Mouse (Mus musculus) lung, embryonic 16.5 days (tissue): ENCODE data around the gene St6galnac4. TPM values are rescaled to one million over a fixed set of nuclear protein-coding genes. Genes with fewer than 3 reads are reported as not detected.
A peak's percentile ranks its signal among the peaks of the same experiment; 100 is the strongest.

Experiments used
- ATAC-seq: fragments of 200-750 bp; cut with Nextera tagmentation; 2 replicates; pipeline ENCODE4 v1.8.0; 2017; ENCODE audit warnings: low read depth, mild to moderate bottlenecking, moderate library complexity
- H3K27ac ChIP-seq: fragments of 300-500 bp; sonication (generic); 2 replicates; pipeline ENCODE4 v1.5.1; 2014; ENCODE audit warnings: mild to moderate bottlenecking, control low read depth, low read length
- H3K27me3 ChIP-seq: fragments of 300-500 bp; sonication (generic); 2 replicates; pipeline ENCODE4 v1.6.1; 2014; ENCODE audit warnings: low read depth, low read length, mixed read lengths; ENCODE audit not compliant: control insufficient read depth, insufficient read depth
- H3K36me3 ChIP-seq: fragments of 300-500 bp; sonication (generic); 2 replicates; pipeline ENCODE4 v1.6.1; 2014; ENCODE audit warnings: low read length; ENCODE audit not compliant: control insufficient read depth, insufficient read depth
- H3K4me1 ChIP-seq: fragments of 300-500 bp; sonication (generic); replicated peaks from 2 replicates; pipeline ENCODE4 v1.6.1; 2014; ENCODE audit warnings: low read length, mixed read lengths; ENCODE audit not compliant: control insufficient read depth, insufficient read depth
- H3K4me2 ChIP-seq: fragments of 300-500 bp; sonication (generic); 2 replicates; pipeline ENCODE4 v1.6.1; 2014; ENCODE audit warnings: low read depth, low read length, control low read depth
- H3K4me3 ChIP-seq: fragments of 300-500 bp; sonication (generic); 2 replicates; pipeline ENCODE4 v1.5.1; 2014; ENCODE audit warnings: mild to moderate bottlenecking, low read length, control low read depth
- H3K9ac ChIP-seq: fragments of 300-500 bp; sonication (generic); 2 replicates; pipeline ENCODE4 v1.6.1; 2014; ENCODE audit warnings: low read length, control low read depth
- H3K9me3 ChIP-seq: fragments of 300-500 bp; sonication (generic); 2 replicates; pipeline ENCODE4 v1.6.1; 2016; ENCODE audit warnings: low read length; ENCODE audit not compliant: control insufficient read depth
- whole genome bisulfite sequencing: fragments of 180-500 bp; shearing (Covaris S2); extraction: QIAGEN DNeasy Blood & Tissue Kit; methylation state at CpG from one replicate; pipeline ENCODE4 v1.1.7; 2014; 5-methylcytosine and 5-hydroxymethylcytosine counted together
- polyA plus RNA-seq: library from polyadenylated mRNA; unstranded; fragments of >200 nt; fragmentation: Nextera tagmentation; extraction: Ambion mirVana; gene quantifications from 2 replicates; pipeline ENCODE4 v1.2.1, GENCODE M21; 2015

The St6galnac4 gene
- polyA plus RNA-seq, 1 experiment from 2014 or later, result 26.0 TPM

DNA sequence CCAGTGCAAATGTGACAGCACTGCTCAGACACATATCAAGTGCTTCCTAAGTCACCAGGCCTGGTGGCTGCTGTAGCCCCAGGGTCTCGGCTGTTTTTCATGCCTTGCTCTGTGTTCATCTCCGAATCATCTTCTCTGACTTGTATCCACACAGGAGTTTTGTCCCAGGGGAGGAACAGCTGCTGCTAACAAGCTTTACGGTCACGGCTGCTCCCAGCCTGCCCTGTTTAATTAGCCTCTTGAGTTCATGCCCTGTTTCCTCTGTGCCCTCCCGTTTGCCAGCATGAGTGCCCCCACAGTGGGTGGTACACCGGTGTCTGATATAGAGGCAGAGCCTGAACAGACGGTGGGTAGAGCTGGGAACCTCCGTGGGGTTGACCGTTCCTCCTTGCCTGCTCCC is 31.2 kb downstream of the St6galnac4 start:
- Histone ChIP-seq H3K27me3 (no peaks in the 10 kb centered on the region), H3K9me3 (no peaks in the 10 kb centered on the region), H3K9ac (no peak overlapping the region), H3K4me3 (no peak overlapping the region), H3K36me3 (peaks cover 10% of the 10 kb centered on the region), H3K27ac (no peak overlapping the region), H3K4me2 (no peak overlapping the region), H3K4me1 (peaks cover 39% of the 10 kb centered on the region)
- WGBS, result 78% methylated on average over 9 of the region's 9 CpGs
- ATAC-seq, result no peak

DNA sequence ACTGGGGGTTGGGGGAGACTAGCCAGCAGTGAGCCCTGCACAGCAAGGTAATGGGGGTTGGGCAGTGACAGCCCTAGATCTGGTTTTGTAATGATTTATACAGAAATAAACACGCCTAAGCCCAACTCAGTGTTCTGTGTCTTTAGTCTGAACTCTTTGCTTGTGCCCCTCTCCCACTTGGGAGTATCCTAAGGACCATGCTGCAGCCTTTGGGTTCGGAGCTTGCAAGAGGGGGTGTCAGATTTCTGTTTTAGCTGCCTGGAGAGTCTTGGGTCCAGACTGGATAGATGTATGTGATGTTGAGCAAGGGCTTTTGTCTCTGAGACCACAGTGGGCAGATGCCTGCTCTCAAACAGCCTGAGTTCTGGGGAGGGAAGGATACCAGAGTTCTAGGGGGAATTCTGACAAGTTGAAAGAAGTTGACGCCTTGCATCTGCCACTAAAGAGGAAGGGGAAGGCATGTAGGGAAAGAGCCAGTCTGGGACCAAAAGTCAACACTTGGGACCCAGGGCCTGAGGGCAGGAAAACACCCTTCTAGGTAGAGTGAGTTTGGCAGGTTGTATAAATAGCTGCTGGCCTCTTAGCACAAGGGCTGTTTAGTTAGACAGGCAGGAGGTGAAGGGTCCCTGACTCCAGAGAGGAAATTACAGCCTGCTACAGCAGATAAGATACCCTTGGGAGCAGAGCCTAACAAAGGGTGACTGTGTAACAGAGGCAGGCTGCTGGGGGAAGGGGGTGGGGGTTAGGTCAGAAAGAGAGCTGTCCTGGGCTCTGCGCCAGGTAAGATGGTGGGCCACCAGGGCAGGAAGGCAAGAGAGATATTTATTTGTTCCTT is 34.0 kb downstream of the St6galnac4 start:
- H3K27ac ChIP-seq, result peak overlapping the region; percentile 93
- H3K4me3 ChIP-seq, result no peak overlapping the region
- WGBS, result 9% methylated on average over 4 of the region's 4 CpGs
- peak overlapping the region; percentile 29 for H3K4me2 ChIP-seq
- peaks cover 52% of the 10 kb centered on the region for H3K4me1 ChIP-seq
- peak; percentile 85 for ATAC-seq
- peak overlapping the region; percentile 33 for H3K9ac ChIP-seq
- peaks cover 8% of the 10 kb centered on the region for H3K36me3 ChIP-seq
- H3K27me3 ChIP-seq, result no peaks in the 10 kb centered on the region
- no peaks in the 10 kb centered on the region for H3K9me3 ChIP-seq

DNA sequence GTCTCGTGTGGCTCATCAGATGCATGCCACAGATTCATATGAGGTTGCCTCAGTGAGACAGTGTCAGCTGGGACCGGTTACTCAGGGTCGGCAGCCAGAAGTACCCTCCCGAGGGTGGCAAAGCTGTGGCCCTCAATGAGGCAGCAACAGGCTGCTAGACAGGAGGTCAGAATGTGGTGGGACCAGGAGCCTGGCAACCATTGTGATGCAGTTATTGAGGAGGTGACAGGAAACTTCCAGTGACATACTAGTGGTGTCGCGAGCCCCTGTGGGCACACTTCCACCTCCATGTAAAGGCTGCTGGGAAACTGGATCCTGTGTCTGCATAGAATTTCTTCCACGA is 34.6 kb downstream of the St6galnac4 start, which contains the start of gene Ak1:
TSS of gene Ak1 (plus strand) at position 242 of the 343 bp plus-strand sequence.
- Histone ChIP-seq H3K27ac (peak within 1 kb of the TSS; percentile 93), H3K4me1 (peaks cover 57% of the 10 kb centered on the region), H3K36me3 (peaks cover 8% of the 10 kb centered on the region), H3K4me3 (no peak within 1 kb of the TSS), H3K9me3 (no peaks in the 10 kb centered on the region), H3K4me2 (peak within 1 kb of the TSS; percentile 29), H3K9ac (peak within 1 kb of the TSS; percentile 46), H3K27me3 (no peaks in the 10 kb centered on the region)
- peak; percentile 8; the same call in 1 of the 2 replicates for ATAC-seq
- WGBS, result 2% methylated on average over 7 of the region's 7 CpGs

DNA sequence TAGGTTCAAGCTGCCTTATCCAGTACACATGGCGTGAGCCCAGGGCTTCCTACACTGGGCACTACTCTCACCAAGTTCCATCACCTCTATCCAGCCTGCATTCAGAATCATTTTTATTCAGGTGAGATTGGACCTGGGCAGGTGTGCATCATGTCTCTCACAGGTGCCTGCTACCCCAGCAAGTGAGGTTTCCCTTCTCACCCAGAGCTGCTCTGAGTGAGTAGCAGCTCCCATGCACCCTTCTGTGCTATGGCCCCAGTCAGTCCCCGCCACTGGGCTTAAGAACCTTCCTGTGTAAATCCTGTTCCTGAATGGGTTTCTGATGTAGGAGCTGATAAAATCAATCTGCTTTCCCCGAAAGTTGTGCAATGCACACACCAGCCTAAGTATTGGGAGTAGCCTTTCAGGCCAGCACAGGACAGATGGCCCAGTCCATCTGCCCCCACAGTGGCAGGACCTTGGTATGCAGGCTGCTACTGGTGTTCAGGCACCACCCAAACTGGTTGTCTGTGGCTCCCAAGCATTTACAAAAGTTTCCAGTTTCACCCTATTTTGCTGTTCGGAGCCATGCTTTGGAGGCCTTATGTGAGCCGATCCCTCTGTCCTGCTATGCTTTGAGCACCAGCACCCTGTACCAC is 37.3 kb downstream of the St6galnac4 start:
- Histone ChIP-seq H3K4me2 (no peak overlapping the region), H3K4me3 (no peak overlapping the region), H3K9ac (no peak overlapping the region), H3K27ac (peak overlapping the region; percentile 74), H3K27me3 (no peaks in the 10 kb centered on the region), H3K4me1 (peaks cover 71% of the 10 kb centered on the region), H3K36me3 (no peaks in the 10 kb centered on the region), H3K9me3 (no peaks in the 10 kb centered on the region)
- 59% methylated on average over 5 of the region's 5 CpGs for WGBS
- no peak for ATAC-seq

DNA sequence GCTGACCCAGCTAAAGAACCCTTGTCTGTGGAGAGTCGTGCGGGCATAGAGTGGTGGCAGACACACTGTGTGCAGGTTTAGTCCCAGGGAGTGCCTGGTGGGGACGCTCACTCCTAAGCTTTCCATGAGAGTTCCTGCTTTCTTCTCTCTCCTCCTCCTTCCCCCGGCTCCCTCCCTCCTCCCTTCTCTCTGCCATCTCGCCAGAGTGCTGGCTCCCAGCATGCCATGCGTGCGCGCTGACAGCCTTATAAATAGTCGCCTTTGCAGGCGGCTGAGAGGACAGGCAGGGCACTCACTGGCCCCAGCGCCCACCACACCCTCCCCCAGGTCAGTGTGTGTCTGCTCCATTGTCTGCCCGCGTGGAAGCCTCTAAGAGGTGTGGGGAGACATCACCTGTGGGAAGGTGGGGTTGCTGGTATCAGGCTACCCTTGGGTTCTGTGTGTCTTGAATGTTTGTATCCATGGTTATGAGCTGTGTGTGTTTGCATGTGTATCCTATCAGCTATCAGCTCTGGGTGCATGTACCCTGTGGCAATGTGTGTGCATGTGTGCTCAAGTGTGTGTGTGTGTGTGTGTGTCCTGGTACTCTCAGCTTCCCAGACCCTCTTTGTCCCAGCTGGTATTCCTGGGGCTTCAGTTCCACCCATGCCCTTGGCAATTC is 38.4 kb downstream of the St6galnac4 start:
- peak; percentile 24; the same call in 1 of the 2 replicates for ATAC-seq
- WGBS, result 3% methylated on average over 13 of the region's 13 CpGs
- peaks cover 63% of the 10 kb centered on the region for H3K4me1 ChIP-seq

DNA sequence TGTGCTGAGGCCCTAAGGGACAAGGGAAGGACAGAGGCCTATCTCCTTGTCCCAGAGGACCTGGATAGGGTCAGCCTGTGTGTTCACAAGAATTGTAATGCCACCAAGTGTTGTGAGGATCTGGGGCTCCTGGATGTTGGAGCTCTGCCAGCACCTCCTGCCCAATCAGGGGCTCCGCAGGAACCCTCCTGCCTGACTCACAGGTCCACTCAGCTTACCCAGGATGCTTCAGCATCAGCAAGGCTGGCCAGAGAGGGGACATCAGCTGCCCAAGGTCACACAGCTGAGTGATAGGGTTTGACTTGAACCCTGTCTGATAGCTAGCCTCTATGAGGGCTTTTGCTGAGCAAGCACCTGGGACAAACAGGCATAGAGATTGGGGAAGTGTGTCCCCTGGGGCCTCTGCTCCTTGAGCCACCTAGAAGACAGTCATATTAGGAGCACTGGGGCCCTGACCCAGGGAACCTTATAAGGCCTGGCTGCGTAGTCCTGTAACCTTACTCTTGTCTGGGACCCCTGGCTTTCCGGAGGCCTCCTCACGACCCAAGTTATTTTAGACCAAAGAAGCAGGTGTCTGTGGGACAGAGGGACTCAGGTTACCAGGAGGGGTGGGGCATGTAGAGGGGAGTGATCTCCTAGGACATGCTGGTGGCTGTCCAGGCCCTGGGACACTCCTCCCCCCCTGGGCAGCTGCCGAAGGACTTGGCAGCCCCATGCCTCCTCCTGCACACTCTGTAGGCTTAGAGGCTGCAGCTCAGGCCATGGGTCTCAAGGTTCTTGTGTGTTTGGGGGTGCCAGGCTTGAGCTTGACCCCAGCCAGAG is 39.2 kb downstream of the St6galnac4 start:
- H3K27ac ChIP-seq, result peak overlapping the region; percentile 74
- ATAC-seq, result no peak
- 34% methylated on average over 5 of the region's 5 CpGs for WGBS
- peak overlapping the region; percentile 60; the same call in 1 of the 2 replicates for H3K9ac ChIP-seq
- no peaks in the 10 kb centered on the region for H3K27me3 ChIP-seq
- no peaks in the 10 kb centered on the region for H3K36me3 ChIP-seq
- peaks cover 55% of the 10 kb centered on the region for H3K4me1 ChIP-seq
- H3K9me3 ChIP-seq, result no peaks in the 10 kb centered on the region
- H3K4me3 ChIP-seq, result peak overlapping the region; percentile 22
- H3K4me2 ChIP-seq, result peak overlapping the region; percentile 50

More for the DNA sequence above, 38.4 kb downstream of the St6galnac4 start:
- Histone ChIP-seq H3K9ac (peak overlapping the region; percentile 60), H3K4me2 (peak overlapping the region; percentile 50), H3K27me3 (no peaks in the 10 kb centered on the region), H3K4me3 (peak overlapping the region; percentile 22), H3K9me3 (no peaks in the 10 kb centered on the region), H3K27ac (peak overlapping the region; percentile 74), H3K36me3 (no peaks in the 10 kb centered on the region)

DNA sequence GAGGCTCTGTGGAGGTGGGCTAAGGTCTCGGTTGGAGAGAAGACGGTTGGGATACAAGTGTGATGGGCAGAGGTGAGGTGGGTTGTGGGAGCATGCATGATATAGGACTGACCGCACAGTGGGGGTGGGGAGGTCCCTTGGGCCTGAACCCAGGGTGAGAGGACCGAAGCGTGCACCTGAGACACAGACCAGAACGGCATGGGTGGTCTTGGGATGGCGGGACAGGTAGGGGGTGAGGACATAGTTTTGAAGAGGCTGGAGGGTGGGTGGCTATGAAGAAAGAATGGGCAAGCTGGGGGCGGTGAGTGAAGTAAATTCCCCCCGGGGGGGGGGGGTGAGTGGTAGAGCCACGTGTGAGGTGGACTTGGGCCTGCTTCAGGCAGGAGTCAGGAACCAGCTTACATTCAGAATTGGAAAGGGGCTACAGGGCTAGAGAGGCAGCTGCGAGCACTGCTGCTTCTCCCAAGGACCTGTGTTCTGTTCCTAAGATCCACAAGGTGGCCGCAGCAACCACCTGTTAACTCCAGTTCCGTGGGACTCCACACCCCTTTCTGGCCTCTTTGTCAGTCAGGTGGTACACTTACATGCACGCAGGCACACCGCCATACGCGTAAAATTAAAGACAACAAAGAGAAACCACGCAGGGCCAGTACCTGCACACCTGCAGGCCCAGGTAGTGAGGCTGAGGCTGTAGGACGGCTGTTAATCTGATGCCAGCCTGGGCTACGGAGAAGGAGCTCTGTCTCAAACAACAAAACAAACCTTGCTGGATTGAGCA is 40.6 kb downstream of the St6galnac4 start:
- no peaks in the 10 kb centered on the region for H3K36me3 ChIP-seq
- H3K4me1 ChIP-seq, result peaks cover 49% of the 10 kb centered on the region
- H3K27me3 ChIP-seq, result no peaks in the 10 kb centered on the region
- H3K9ac ChIP-seq, result peak overlapping the region; percentile 39; the same call in 1 of the 2 replicates
- peak overlapping the region; percentile 79 for H3K27ac ChIP-seq
- no peak overlapping the region for H3K4me3 ChIP-seq
- no peaks in the 10 kb centered on the region for H3K9me3 ChIP-seq
- H3K4me2 ChIP-seq, result 0 out of 2 replicates have a peak overlapping the region, but pooled peaks have one; percentile 23
- WGBS, result 57% methylated on average over 19 of the region's 20 CpGs
- no peak for ATAC-seq

DNA sequence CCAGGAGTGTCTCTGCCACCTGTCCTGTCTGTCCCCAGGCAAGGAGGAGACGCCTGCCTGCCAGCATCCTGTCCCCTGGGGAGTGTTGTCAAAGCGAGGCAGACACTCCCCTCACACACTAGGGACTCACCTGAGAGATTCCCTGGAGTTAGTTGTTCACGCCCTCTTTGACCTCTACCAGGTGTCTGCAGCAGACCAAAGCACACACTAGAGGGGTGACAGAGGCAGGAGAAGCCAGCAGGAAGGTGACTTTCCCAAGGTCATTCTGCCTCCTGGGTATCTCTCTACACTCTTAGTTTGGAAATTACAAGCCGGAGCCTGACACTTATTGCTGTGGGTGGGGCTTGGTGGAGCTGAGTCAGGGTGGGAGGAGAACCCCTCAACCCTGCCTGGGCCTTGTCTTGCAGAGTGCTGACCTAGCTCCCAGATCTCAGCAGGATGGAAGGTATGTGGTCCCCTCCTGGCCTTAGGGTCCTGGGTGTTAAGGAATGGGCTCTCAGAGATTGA is 41.2 kb downstream of the St6galnac4 start:
- 0 out of 2 replicates have a peak overlapping the region, but pooled peaks have one; percentile 0 for H3K4me3 ChIP-seq

More for the DNA sequence above, 41.2 kb downstream of the St6galnac4 start:
- ATAC-seq, result peak; percentile 8; the same call in 1 of the 2 replicates
- peak overlapping the region; percentile 79 for H3K27ac ChIP-seq
- peak overlapping the region; percentile 45 for H3K9ac ChIP-seq
- H3K9me3 ChIP-seq, result no peaks in the 10 kb centered on the region
- 56% methylated on average over 4 of the region's 4 CpGs for WGBS
- H3K27me3 ChIP-seq, result no peaks in the 10 kb centered on the region
- no peaks in the 10 kb centered on the region for H3K36me3 ChIP-seq
- peak overlapping the region; percentile 23 for H3K4me2 ChIP-seq
- peaks cover 49% of the 10 kb centered on the region for H3K4me1 ChIP-seq
